Mouse (Mus musculus) kidney, adult 2 months (tissue): ENCODE results near the gene Med18.

Source experiments
- CTCF ChIP-seq: fragments of 200-500 bp; conservative IDR thresholded peaks from 2 replicates; pipeline ENCODE4 v1.5.1; 2011; ENCODE audit warnings: low read depth, mild to moderate bottlenecking, control low read depth, low read length, moderate library complexity, mixed read lengths; ENCODE audit not compliant: insufficient read depth, insufficient read length
- POLR2A ChIP-seq: fragments of 200-500 bp; IDR thresholded peaks from one replicate; pipeline ENCODE4 v1.6.1; 2011; ENCODE audit warnings: low read depth, low read length, control low read depth

DNA sequence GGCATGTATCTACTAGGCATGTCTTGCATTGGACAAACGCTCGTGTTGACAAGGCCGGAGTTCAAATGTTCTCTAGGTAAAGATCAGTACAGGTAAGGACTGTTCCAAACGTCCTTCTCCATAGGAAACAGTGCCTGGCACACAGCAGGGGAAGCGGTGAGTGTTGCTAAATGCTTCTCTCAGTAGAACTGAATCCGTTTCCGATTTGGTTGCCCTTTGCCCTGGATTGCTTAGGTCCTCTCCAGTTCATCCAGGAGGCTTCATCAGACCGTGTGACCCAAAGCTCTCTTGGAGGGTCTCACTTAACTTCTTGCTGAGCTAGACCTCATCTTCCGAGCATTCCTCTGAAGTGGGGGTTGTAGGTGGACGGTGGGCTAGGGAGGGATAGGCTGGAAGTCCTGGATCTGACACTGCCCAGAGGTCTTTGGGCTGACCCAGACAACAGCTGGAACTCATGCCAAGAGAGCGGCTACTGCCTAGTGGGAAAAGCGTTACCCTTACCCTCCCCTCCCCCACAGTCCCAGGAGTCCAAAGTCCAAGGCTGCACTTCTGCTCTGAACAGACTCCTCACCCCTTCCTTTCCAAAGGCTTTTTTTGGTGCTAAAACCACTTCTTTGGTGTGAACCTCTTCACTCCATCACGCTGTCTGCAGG is 19.4 kb upstream of the Med18 start:
- no peak for TF ChIP-seq CTCF
- no peak for TF ChIP-seq POLR2A
